In genomic region chr1:31448913-31449312, GRCm38 (mm10) we compare ENCODE assay signal across 29 mouse cellular contexts.
"Had no signal": no experiment of that assay in that cellular context is flagged by ENCODE, and none has a peak within 500 bp of the region (broad histone marks: within the 10 kb centered on the region; RNA-seq: fewer than 3 reads in every experiment).

No protein-coding gene starts in this region.

- ATAC-seq: hindbrain, postnatal 0 days; intestine, embryonic 16.5 days; liver, postnatal 0 days had no signal

- H3K36me3 ChIP-seq: heart, embryonic 13.5 days; heart, embryonic 15.5 days; hindbrain, embryonic 13.5 days; hindbrain, embryonic 15.5 days; kidney, embryonic 15.5 days; limb, embryonic 10.5 days; limb, embryonic 12.5 days; liver, embryonic 13.5 days; liver, embryonic 15.5 days had no signal

- H3K27me3 ChIP-seq: heart, embryonic 13.5 days; heart, embryonic 15.5 days; hindbrain, embryonic 13.5 days; hindbrain, embryonic 15.5 days; kidney, embryonic 15.5 days; limb, embryonic 12.5 days; liver, embryonic 13.5 days; liver, embryonic 15.5 days had no signal

- H3K9me3 ChIP-seq: heart, embryonic 13.5 days; hindbrain, embryonic 13.5 days; hindbrain, embryonic 15.5 days; kidney, embryonic 15.5 days; limb, embryonic 10.5 days; limb, embryonic 12.5 days; liver, embryonic 15.5 days had no signal

- H3K27ac ChIP-seq: heart, adult 2 months; heart, embryonic 13.5 days; heart, embryonic 15.5 days; hindbrain, embryonic 13.5 days; hindbrain, embryonic 15.5 days; hindbrain, postnatal 0 days; kidney, embryonic 15.5 days; kidney, postnatal 0 days; limb, embryonic 10.5 days; limb, embryonic 12.5 days; liver, embryonic 13.5 days; liver, embryonic 15.5 days had no signal

- DNase-seq: gastrocnemius, postnatal 14 days; gastrocnemius, postnatal 36 days; heart, adult 11 months; heart, adult 2 months; heart, postnatal 14 days; heart, postnatal 36 days; kidney, adult 11 months; kidney, adult 2 months; kidney, adult 9 months; kidney, postnatal 14 days; kidney, postnatal 36 days; layer of hippocampus, adult 9-11 months; layer of hippocampus, postnatal 36 days; liver; liver, embryonic 13.5 days; liver, postnatal 0 days had no signal

- H3K4me2 ChIP-seq: heart, embryonic 11.5 days; heart, embryonic 13.5 days; heart, embryonic 15.5 days; hindbrain, embryonic 13.5 days; hindbrain, embryonic 15.5 days; kidney, embryonic 15.5 days; limb, embryonic 12.5 days; liver, embryonic 11.5 days; liver, embryonic 13.5 days; liver, embryonic 15.5 days had no signal

- H3K4me3 ChIP-seq: heart, adult 2 months; heart, embryonic 13.5 days; heart, embryonic 15.5 days; hindbrain, embryonic 13.5 days; hindbrain, embryonic 15.5 days; kidney, embryonic 15.5 days; limb, embryonic 10.5 days; limb, embryonic 12.5 days; liver, embryonic 13.5 days; liver, embryonic 15.5 days had no signal

- H3K9ac ChIP-seq: heart, embryonic 13.5 days; heart, embryonic 15.5 days; hindbrain, embryonic 13.5 days; hindbrain, embryonic 15.5 days; kidney, embryonic 15.5 days; limb, embryonic 12.5 days; liver, embryonic 13.5 days; liver, embryonic 15.5 days; liver, postnatal 0 days had no signal

- H3K4me1 ChIP-seq: heart, embryonic 13.5 days; heart, embryonic 15.5 days; hindbrain, embryonic 13.5 days; hindbrain, embryonic 15.5 days; kidney, embryonic 15.5 days; limb, embryonic 10.5 days; limb, embryonic 12.5 days; liver, embryonic 13.5 days; liver, embryonic 15.5 days had no signal
